ENCODE assay signal across 12 mouse cellular contexts in the genomic region with DNA sequence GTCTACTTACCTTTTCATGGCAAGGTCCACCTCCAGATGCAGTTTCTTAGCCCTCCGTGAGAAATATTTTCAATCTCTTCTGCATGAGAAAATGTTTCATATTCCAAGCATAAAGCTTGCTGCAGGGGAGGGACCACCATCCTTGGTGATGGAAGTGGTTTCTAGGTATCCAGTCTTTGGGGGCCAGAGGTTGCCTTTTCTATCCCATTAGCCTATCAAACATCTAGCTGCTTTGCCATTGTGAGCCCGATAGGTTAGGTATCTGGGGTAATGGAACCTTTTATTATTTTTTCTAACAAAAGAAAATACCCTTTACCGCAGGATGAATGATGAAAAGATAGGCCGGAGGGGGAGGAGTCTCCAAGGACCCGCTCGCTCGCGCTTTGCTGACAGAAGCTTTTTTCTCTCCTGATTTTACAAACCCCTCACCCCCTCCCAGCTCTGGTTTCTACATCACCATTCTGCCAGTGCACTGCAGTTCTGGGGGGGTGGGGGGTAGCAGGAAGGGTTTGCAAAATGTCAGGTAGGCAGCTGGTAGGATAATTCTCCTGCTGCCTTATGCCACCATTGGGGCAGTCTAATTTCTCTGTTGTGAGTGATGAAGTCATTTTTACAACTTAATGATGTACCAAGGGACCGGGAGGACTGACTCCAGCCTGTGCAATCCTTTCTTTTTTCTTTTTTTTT. TPM values are rescaled to one million over a fixed set of nuclear protein-coding genes. Genes with fewer than 3 reads are reported as not detected.
DNase-seq lines count a peak whose midpoint lies in the region; ATAC-seq lines count a peak whose summit lies in the region.
"Had no signal": no experiment of that assay in that cellular context is flagged by ENCODE, and none has a peak within 500 bp of the region (broad histone marks: within the 10 kb centered on the region; RNA-seq: fewer than 3 reads in every experiment).

No protein-coding gene starts in this region.

- peaks cover 18% of the 10 kb centered on the region for H3K27me3 ChIP-seq in midbrain, embryonic 11.5 days (ENCODE audit: control insufficient read depth, insufficient read depth, low read length)
- H3K27me3 ChIP-seq in midbrain, embryonic 10.5 days (ENCODE audit: low read depth, poor library complexity, severe bottlenecking): peaks cover 55% of the 10 kb centered on the region
- 0 out of 2 replicates have a peak, but pooled peaks cover 7% of the 10 kb centered on the region for H3K27me3 ChIP-seq in forebrain, embryonic 16.5 days (replicated peaks; ENCODE audit: control insufficient read depth, insufficient read depth, low read length)
- peaks cover 15% of the 10 kb centered on the region for H3K27me3 ChIP-seq in midbrain, embryonic 12.5 days
- H3K27me3 ChIP-seq in heart, embryonic 12.5 days (replicated peaks): peaks cover 32% of the 10 kb centered on the region

- 5% methylated on average over 9 of the region's 9 CpGs for WGBS in midbrain, embryonic 11.5 days
- WGBS in midbrain, embryonic 10.5 days: 8% methylated on average over 9 of the region's 9 CpGs
- WGBS in forebrain, embryonic 16.5 days: 6% methylated on average over 9 of the region's 9 CpGs
- WGBS in midbrain, embryonic 12.5 days: 6% methylated on average over 9 of the region's 9 CpGs
- WGBS in heart, embryonic 12.5 days: 7% methylated on average over 9 of the region's 9 CpGs

- H3K36me3 ChIP-seq in midbrain, embryonic 11.5 days (ENCODE audit: control insufficient read depth, insufficient read depth, low read length): no peaks in the 10 kb centered on the region
- H3K36me3 ChIP-seq in midbrain, embryonic 10.5 days: no peaks in the 10 kb centered on the region
- no peaks in the 10 kb centered on the region for H3K36me3 ChIP-seq in forebrain, embryonic 16.5 days (ENCODE audit: control insufficient read depth, insufficient read depth)
- H3K36me3 ChIP-seq in midbrain, embryonic 12.5 days: no peaks in the 10 kb centered on the region
- H3K36me3 ChIP-seq in heart, embryonic 12.5 days: no peaks in the 10 kb centered on the region

- peak; percentile 81 for ATAC-seq in midbrain, embryonic 11.5 days (ENCODE audit: low FRiP score)
- peak; percentile 83 for ATAC-seq in forebrain, embryonic 16.5 days
- peak; percentile 85 for ATAC-seq in midbrain, embryonic 12.5 days (ENCODE audit: low FRiP score, low read depth)
- ATAC-seq in heart, embryonic 12.5 days (ENCODE audit: insufficient number of reproducible peaks, low FRiP score): no peak
- ATAC-seq: liver, postnatal 0 days had no signal

- 0 out of 2 replicates have a peak overlapping the region, but pooled peaks have one; percentile 17 for H3K4me2 ChIP-seq in midbrain, embryonic 11.5 days
- H3K4me2 ChIP-seq in forebrain, embryonic 16.5 days (ENCODE audit: low read length): peak overlapping the region; percentile 35
- H3K4me2 ChIP-seq in midbrain, embryonic 12.5 days (replicated peaks): peak overlapping the region; percentile 24
- no peak overlapping the region for H3K4me2 ChIP-seq in heart, embryonic 12.5 days

- H3K4me1 ChIP-seq in midbrain, embryonic 11.5 days (ENCODE audit: control insufficient read depth, insufficient read depth, low read length): peaks cover 7% of the 10 kb centered on the region; the same call in 1 of the 2 replicates
- peaks cover 16% of the 10 kb centered on the region for H3K4me1 ChIP-seq in midbrain, embryonic 10.5 days
- H3K4me1 ChIP-seq in forebrain, embryonic 16.5 days (replicated peaks; ENCODE audit: control insufficient read depth, insufficient read depth, low read length): peaks cover 15% of the 10 kb centered on the region
- peaks cover 11% of the 10 kb centered on the region for H3K4me1 ChIP-seq in midbrain, embryonic 12.5 days
- no peaks in the 10 kb centered on the region for H3K4me1 ChIP-seq in heart, embryonic 12.5 days (replicated peaks)

- no peaks in the 10 kb centered on the region for H3K9me3 ChIP-seq in midbrain, embryonic 11.5 days (ENCODE audit: control insufficient read depth, low read length)
- no peaks in the 10 kb centered on the region for H3K9me3 ChIP-seq in midbrain, embryonic 10.5 days (replicated peaks)
- no peaks in the 10 kb centered on the region for H3K9me3 ChIP-seq in forebrain, embryonic 16.5 days (ENCODE audit: control insufficient read depth, low read length)
- no peaks in the 10 kb centered on the region for H3K9me3 ChIP-seq in midbrain, embryonic 12.5 days
- H3K9me3 ChIP-seq in heart, embryonic 12.5 days (replicated peaks): no peaks in the 10 kb centered on the region

- DNase-seq in midbrain, embryonic 11.5 days (ENCODE audit: low spot score, missing footprints): peak; percentile 87
- no peak for DNase-seq in midbrain, embryonic 10.5 days (ENCODE audit: low spot score)
- no peak for DNase-seq in right cerebral cortex, postnatal 36 days (ENCODE audit: low spot score in 2 of 2)
- no peak for DNase-seq in frontal cortex, postnatal 10 days (ENCODE audit: low spot score in 2 of 2)
- DNase-seq: adrenal gland, postnatal 14 days; liver, postnatal 0 days; lung, postnatal 4 days; thymus, postnatal 36 days had no signal

- peak overlapping the region; percentile 12; the same call in 1 of the 2 replicates for H3K9ac ChIP-seq in midbrain, embryonic 11.5 days (ENCODE audit: low read length)
- H3K9ac ChIP-seq in forebrain, embryonic 16.5 days (replicated peaks; ENCODE audit: low read depth, low read length): peak overlapping the region; percentile 6; the same call in 1 of the 2 replicates
- H3K9ac ChIP-seq in midbrain, embryonic 12.5 days (replicated peaks): no peak overlapping the region
- H3K9ac ChIP-seq in heart, embryonic 12.5 days: no peak overlapping the region
- H3K9ac ChIP-seq: liver, postnatal 0 days had no signal

- peak overlapping the region; percentile 71; the same call in 1 of the 2 replicates for H3K27ac ChIP-seq in midbrain, embryonic 11.5 days (ENCODE audit: low read depth, low read length)
- no peak overlapping the region; the same call in 1 of the 2 replicates for H3K27ac ChIP-seq in midbrain, embryonic 10.5 days (replicated peaks)
- H3K27ac ChIP-seq in forebrain, embryonic 16.5 days (ENCODE audit: low read length): peak overlapping the region; percentile 77
- peak overlapping the region; percentile 83 for H3K27ac ChIP-seq in midbrain, embryonic 12.5 days (replicated peaks)
- no peak overlapping the region for H3K27ac ChIP-seq in heart, embryonic 12.5 days (ENCODE audit: poor library complexity, severe bottlenecking)
- H3K27ac ChIP-seq: kidney, postnatal 0 days had no signal

- H3K4me3 ChIP-seq in midbrain, embryonic 11.5 days (ENCODE audit: low read depth, low read length): no peak overlapping the region
- H3K4me3 ChIP-seq in midbrain, embryonic 10.5 days: no peak overlapping the region
- H3K4me3 ChIP-seq in forebrain, embryonic 16.5 days (replicated peaks; ENCODE audit: low read length): 0 out of 2 replicates have a peak overlapping the region, but pooled peaks have one; percentile 2
- H3K4me3 ChIP-seq in midbrain, embryonic 12.5 days: peak overlapping the region; percentile 17; the same call in 1 of the 2 replicates
- no peak overlapping the region for H3K4me3 ChIP-seq in heart, embryonic 12.5 days

RNA-seq across cellular contexts. Expression of gene Slc17a6, which starts 10.9 kb away (rescaled TPM):
- polyA plus RNA-seq in midbrain, embryonic 11.5 days (2014; fragmentation: Nextera tagmentation; extraction: Ambion mirVana): 35.5 and 39.0 TPM in 2 replicates
- polyA plus RNA-seq in midbrain, embryonic 10.5 days (2016; fragmentation: Nextera tagmentation; extraction: Ambion mirVana): 6.6 and 15.8 TPM in 2 replicates
- 40.5 and 52.7 TPM in 2 replicates for polyA plus RNA-seq in forebrain, embryonic 16.5 days (2015; fragmentation: Nextera tagmentation; extraction: Ambion mirVana)
- 52.6 and 59.0 TPM in 2 replicates for polyA plus RNA-seq in midbrain, embryonic 12.5 days (2016; fragmentation: Nextera tagmentation; extraction: Ambion mirVana)
- 0.08 TPM in 1 of 2 replicates, not detected in the other for polyA plus RNA-seq in heart, embryonic 12.5 days (2016; fragmentation: Nextera tagmentation; extraction: Ambion mirVana)
- polyA plus RNA-seq: kidney, postnatal 0 days; liver, postnatal 0 days had no signal

Comparison
In these comparisons a context has a peak if more than half of its experiments do, and no peak if none do; other contexts are left out.
1. H3K27ac ChIP-seq: peak in midbrain, embryonic 11.5 days (single experiment), forebrain, embryonic 16.5 days (single experiment) and midbrain, embryonic 12.5 days (single experiment); none in midbrain, embryonic 10.5 days (single experiment) and heart, embryonic 12.5 days (single experiment).
2. H3K4me3 ChIP-seq: peak in forebrain, embryonic 16.5 days (single experiment) and midbrain, embryonic 12.5 days (single experiment); none in midbrain, embryonic 11.5 days (single experiment), midbrain, embryonic 10.5 days (single experiment) and heart, embryonic 12.5 days (single experiment).
3. H3K9ac ChIP-seq: peak in midbrain, embryonic 11.5 days (single experiment) and forebrain, embryonic 16.5 days (single experiment); none in midbrain, embryonic 12.5 days (single experiment) and heart, embryonic 12.5 days (single experiment).